Comparison of ENCODE assay signal across 12 mouse cellular contexts in genomic region chr15:11716168-11716842, GRCm38 (mm10).
A peak's percentile ranks its signal among the peaks of the same experiment; 100 is the strongest.
DNase-seq lines count a peak whose midpoint lies in the region; ATAC-seq lines count a peak whose summit lies in the region.
"Had no signal": no experiment of that assay in that cellular context is flagged by ENCODE, and none has a peak within 500 bp of the region (broad histone marks: within the 10 kb centered on the region; RNA-seq: fewer than 3 reads in every experiment).

No protein-coding gene starts in this region.

- H3K9me3 ChIP-seq in forebrain, embryonic 13.5 days (replicated peaks) = no peaks in the 10 kb centered on the region
- H3K9me3 ChIP-seq in intestine, embryonic 15.5 days = no peaks in the 10 kb centered on the region
- H3K9me3 ChIP-seq: forebrain, embryonic 10.5 days had no signal

- no peaks in the 10 kb centered on the region for H3K36me3 ChIP-seq in forebrain, embryonic 13.5 days (ENCODE audit: poor library complexity, severe bottlenecking)
- no peaks in the 10 kb centered on the region for H3K36me3 ChIP-seq in intestine, embryonic 15.5 days
- H3K36me3 ChIP-seq: forebrain, embryonic 10.5 days had no signal

- no peaks in the 10 kb centered on the region for H3K27me3 ChIP-seq in forebrain, embryonic 13.5 days
- no peaks in the 10 kb centered on the region for H3K27me3 ChIP-seq in intestine, embryonic 15.5 days (replicated peaks)

- no peak overlapping the region for H3K4me2 ChIP-seq in forebrain, embryonic 13.5 days
- H3K4me2 ChIP-seq in intestine, embryonic 15.5 days (replicated peaks) = no peak overlapping the region

- H3K9ac ChIP-seq in forebrain, embryonic 13.5 days = no peak overlapping the region
- no peak overlapping the region for H3K9ac ChIP-seq in intestine, embryonic 15.5 days

- H3K4me1 ChIP-seq in forebrain, embryonic 13.5 days = no peaks in the 10 kb centered on the region
- no peaks in the 10 kb centered on the region for H3K4me1 ChIP-seq in intestine, embryonic 15.5 days (replicated peaks)
- H3K4me1 ChIP-seq: forebrain, embryonic 10.5 days had no signal

- intact Hi-C loops in heart, postnatal 14 days (cut with DNase I) = no loop called here

- H3K4me3 ChIP-seq in forebrain, embryonic 13.5 days = no peak overlapping the region
- no peak overlapping the region for H3K4me3 ChIP-seq in intestine, embryonic 15.5 days (replicated peaks)
- H3K4me3 ChIP-seq: forebrain, embryonic 10.5 days; myocyte had no signal

- no peak overlapping the region for H3K27ac ChIP-seq in forebrain, embryonic 13.5 days
- no peak overlapping the region for H3K27ac ChIP-seq in intestine, embryonic 15.5 days
- H3K27ac ChIP-seq: forebrain, embryonic 10.5 days had no signal

- ATAC-seq in hematopoietic stem cell, adult 5-6 weeks (replicated peaks in 1 of 2; ENCODE audit: insufficient read depth in 1 of 2, low FRiP score in 2 of 2, low TSS enrichment in 1 of 2, low read depth in 1 of 2, poor library complexity in 2 of 2, severe bottlenecking in 2 of 2) = peak; percentile 62 to 82; a peak in 3 of 4 replicates
- ATAC-seq in megakaryocyte progenitor cell, adult 5-6 weeks (replicated peaks; ENCODE audit: poor library complexity) = peak; percentile 96
- no peak for ATAC-seq in forebrain, embryonic 13.5 days
- ATAC-seq in intestine, embryonic 15.5 days = no peak

- WGBS in forebrain, embryonic 13.5 days = 94% methylated on average over 11 of the region's 11 CpGs
- 90% methylated on average over 11 of the region's 11 CpGs for WGBS in intestine, embryonic 15.5 days

- DNase-seq in heart, adult 11 months = peak; percentile 95
- no peak for DNase-seq in heart, postnatal 14 days
- DNase-seq in B cell, adult 2 months = peak; percentile 40 to 59
- DNase-seq in urinary bladder, postnatal 4 days (ENCODE audit: low spot score in 2 of 2) = no peak
- DNase-seq: heart, postnatal 4 days; right cerebral cortex, adult 18-20 months had no signal

Comparison
In these comparisons a context has a peak if more than half of its experiments do, and no peak if none do; other contexts are left out.
1. DNase-seq: peak in heart, adult 11 months (single experiment) and B cell, adult 2 months (2 of 2); none in heart, postnatal 14 days (0 of 2) and urinary bladder, postnatal 4 days (0 of 2).
2. ATAC-seq: peak in hematopoietic stem cell, adult 5-6 weeks (2 of 2) and megakaryocyte progenitor cell, adult 5-6 weeks (single experiment); none in forebrain, embryonic 13.5 days (single experiment) and intestine, embryonic 15.5 days (single experiment).